Mouse (Mus musculus) spleen, postnatal 4 days (tissue): Measurements from ENCODE around the gene Haghl.
A peak's percentile ranks its signal among the peaks of the same experiment; 100 is the strongest.
"Not testable (repeated sequence)": the region's sequence is repeated elsewhere in the genome, so short reads cannot be mapped to it uniquely, and the experiment has no call there.

Source experiments
- DNase-seq, 2 experiments: peaks; one replicate each; pipeline ENCODE4 v3.0.0; 2022; ENCODE audit warnings: low spot score in 2 of 2

The Haghl gene

GRCm38 (mm10) chr17:25748238-25748637 is 37.2 kb downstream of the Haghl start:
- DNase-seq = no peak

- no peak for DNase-seq
These were observed 41.2 kb downstream of the Haghl start for GRCm38 (mm10) chr17:25744311-25744710.

- no peak for DNase-seq
These were observed 41.6 kb downstream of the Haghl start for GRCm38 (mm10) chr17:25743831-25744230.

GRCm38 (mm10) chr17:25741471-25741870 is 44.0 kb downstream of the Haghl start:
- not testable (repeated sequence) for DNase-seq

GRCm38 (mm10) chr17:25738861-25739260 is 46.6 kb downstream of the Haghl start:
- DNase-seq = no peak

- DNase-seq = no peak
These were observed 49.7 kb downstream of the Haghl start, which contains the start of gene Mslnl for GRCm38 (mm10) chr17:25735745-25736144. Gene Mslnl, plus strand, starts transcription at chr17:25736042.

- no peak for DNase-seq
These were observed 50.2 kb downstream of the Haghl start for GRCm38 (mm10) chr17:25735246-25735645.

GRCm38 (mm10) chr17:25732082-25732481 is 53.4 kb downstream of the Haghl start:
- peak; percentile 77 to 93 for DNase-seq
